Mouse (Mus musculus) left cerebral cortex, postnatal 4 days (tissue): ENCODE data around the gene Gm17657. TPM values are rescaled to one million over a fixed set of nuclear protein-coding genes. Genes with fewer than 3 reads are reported as not detected.

Experiments
- DNase-seq: peaks from one replicate; pipeline ENCODE4 v3.0.0-alpha.2; 2022
- intact Hi-C: fragments of 180-260 bp; cut with DNase I; formaldehyde crosslinking; loops from one replicate; pipeline ENCODE4 v1.15.1; 2025
- microRNA-seq: library from miRNA; unstranded; fragments of <30 nt; microRNA quantifications from one replicate; pipeline ENCODE4 v1.2.0, GENCODE M21; 2022
- total RNA-seq, 2 experiments: library from RNA; stranded (reverse); gene quantifications; 2 replicates each; pipeline ENCODE4 v1.2.3; 2021

Gene Gm17657
- total RNA-seq, 2 experiments from 2014 or later = not detected

DNA sequence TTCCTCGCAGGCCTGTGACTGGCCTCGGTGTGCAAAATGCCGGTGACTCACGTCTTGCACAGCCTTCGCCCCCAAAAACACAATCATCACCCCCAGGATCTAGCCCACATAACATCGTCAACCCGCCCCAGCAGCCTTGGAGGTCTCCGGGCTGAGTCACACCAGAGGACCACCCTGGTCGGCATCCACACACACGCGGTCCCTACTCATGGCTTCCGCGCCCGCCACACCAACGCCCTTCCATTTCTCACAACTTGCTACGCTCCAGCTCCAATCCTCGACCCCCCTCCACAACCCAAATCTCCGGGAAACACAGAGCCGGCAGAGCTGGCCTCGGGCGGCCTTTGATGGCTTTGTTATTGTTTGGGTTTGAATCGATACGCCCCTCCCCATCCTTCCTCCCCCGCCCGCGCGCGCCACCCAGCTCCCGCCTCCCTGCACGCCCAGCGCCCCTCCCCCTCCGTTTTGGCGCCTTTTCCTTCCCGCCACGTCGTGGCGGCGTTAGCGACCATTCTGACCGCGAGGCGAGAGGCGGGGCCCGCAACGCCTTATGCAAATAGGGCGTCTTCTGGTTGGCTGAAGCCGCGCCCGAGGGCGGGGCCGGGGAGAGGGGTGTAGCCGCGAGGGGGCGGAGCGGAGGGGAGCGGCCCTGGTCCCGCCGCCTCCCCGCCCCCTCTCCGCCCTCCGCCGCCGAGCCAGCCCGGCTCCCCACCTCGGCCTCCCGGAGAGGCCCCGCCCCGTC lies 59.3 kb downstream of the Gm17657 start:
- intact Hi-C loops = loop anchor here (5.0 kb wide), 1 partner anchor 93 kb away; no protein-coding TSS in a partner anchor

DNA sequence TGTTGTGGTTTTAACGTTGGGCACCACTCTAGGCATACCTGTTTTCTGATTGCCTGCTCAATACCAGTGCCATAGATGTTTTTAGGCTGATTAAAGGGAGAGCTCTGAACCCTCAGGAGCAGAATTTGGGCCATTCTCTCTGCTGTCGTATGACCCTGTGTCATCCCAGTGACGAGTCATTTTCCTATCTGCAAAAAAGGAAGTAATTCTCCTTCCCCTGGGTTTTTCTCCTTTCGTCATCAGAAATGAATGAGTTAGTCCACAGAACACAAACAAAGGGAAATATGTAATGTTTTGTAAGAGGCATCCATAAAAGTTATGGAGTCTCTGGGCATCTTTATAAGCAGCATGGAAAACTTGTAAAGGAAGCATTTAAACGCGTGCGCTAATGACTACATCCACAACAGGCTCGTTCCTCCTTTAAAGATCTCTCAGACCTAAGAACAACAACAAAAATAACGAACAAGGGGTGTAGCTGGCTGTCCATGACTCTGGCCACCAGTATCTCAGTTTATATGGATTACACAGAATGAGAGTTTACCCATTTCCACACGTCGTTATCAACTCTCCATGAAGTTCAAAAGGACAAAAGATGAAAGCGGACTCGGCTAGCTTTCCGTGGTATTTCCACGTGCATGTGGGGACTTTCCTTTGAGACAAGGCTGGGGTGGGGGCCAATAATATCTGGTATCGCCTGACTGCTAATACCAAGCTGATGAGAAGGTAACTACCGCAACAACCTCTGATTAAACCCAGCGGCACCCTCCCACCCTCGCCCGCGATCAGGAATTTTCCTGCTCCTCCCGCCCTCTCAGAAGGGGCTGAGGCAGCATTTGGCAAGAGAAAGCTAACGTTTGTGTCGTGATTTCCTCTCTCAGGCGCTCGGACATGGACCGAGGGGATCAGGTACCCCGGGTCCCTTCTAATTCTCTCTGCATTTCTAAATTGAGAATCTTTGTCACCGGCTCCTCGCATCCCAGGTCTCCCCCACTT lies 60.2 kb downstream of the Gm17657 start:
- intact Hi-C loops = no loop called here
- DNase-seq = peak; percentile 67

More for the DNA sequence above, 59.3 kb downstream of the Gm17657 start:
- DNase-seq = peak; percentile 100

DNA sequence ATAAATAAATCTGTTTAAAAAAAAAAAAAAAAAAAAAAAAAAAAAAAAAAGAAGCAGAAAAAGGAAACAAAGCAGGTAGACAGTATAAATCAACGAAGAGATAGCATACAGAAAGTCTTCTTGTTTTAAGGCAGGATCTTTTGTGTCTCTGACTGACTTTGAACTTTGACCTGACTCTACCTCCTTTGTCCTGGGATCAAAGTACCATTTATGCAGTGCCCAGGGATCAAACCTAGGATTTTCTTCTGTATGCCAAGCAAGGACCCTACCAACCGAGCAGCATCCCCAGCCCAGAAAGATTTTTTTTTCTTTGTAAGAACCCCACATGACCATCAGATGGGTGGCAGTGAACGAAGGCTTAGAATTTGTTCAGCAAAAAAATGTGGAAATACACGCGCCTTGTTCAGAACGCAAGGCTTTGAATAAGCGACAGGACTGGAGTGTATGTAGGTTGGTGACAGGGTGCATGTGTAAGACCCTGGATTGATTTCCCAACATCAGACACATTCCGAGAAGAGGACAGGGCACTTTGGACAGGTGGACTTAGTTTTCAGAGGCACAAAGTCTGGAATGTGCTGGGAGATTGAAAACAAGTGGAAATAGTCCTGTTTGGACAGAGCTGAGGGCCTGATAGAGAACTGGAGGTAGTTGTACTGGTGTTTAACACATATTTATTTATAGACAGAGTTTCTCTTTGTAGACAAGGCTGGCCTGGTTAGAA lies 61.0 kb downstream of the Gm17657 start:
- intact Hi-C loops = no loop called here
- DNase-seq = no peak

DNA sequence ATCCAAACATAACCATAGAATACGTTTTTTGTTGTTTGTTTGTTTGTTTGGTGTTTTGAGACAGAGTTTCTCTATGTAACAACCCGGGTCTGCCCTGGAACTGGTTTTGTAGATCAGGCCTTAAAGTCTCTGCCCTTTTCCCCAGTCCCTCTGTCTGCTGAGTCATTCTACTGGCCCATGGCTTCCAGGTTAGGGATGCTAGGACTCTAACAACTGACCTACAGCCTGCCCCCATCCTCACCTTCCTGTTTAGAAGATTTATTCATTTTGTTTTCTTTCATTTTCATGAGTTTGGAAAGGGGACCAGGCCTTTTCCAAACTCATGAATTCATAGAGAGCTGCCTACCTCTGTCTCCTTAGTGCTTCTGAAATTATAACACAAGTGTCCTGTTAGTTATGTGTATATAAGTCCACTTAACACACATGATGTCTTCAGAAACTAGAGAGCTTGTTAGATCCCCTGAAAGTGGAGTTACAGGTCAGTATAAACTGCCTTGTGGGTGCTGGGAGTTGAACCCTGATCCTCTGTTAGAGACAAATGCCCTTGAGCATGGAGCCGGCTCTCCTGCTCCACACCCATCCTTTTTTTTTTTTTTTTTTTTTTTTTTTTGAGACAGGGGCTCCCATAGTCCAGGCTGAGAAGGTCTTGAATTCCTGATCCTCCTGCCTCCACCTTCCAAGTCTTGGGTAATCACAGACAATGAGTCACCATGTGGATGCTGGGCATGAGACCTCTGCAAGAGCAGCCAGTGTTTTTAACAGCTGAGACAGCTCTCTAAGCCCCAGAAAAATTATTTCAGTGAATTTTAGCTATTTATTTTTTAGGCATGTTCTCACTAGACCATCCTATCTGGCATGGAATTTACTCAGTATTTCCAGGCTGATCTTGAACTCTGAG lies 63.9 kb downstream of the Gm17657 start:
- no peak for DNase-seq
- intact Hi-C loops = no loop called here

DNA sequence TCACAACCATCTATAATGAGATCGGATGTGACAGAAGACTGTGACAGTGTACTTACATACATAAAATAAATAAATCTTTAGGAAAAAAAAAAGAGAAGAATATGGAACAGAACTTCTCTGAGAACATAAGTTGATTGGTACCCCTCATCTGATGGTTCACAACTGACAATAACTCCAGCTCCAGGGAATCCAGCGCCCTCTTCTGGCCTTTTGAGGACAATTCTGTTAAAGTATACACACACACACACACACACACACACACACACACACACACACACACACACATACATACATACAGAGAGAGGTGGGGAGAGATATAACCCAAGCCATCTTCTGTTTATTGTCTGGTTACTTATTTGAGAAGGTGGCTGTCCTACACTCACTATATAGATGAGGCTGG lies 65.0 kb downstream of the Gm17657 start:
- intact Hi-C loops = no loop called here
- no peak for DNase-seq

DNA sequence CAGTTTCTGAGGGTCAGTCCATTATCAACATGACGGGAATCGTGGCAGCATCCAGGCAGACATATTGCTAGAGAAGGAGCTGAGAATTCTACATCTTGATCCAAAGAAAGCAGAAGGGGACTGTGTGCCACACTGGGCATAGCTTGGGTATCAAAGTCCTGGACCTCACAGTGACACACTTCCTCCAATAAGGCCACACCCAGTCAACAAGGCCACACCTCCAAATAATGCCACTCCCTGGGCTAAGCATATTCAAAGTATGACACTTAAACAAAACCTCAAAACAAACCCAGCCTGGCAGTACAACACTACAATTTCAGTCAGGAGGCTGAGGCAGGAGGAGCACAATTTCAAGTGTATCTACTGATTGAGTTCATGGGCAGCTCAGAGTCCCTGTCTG lies 66.2 kb downstream of the Gm17657 start:
- DNase-seq = no peak

DNA sequence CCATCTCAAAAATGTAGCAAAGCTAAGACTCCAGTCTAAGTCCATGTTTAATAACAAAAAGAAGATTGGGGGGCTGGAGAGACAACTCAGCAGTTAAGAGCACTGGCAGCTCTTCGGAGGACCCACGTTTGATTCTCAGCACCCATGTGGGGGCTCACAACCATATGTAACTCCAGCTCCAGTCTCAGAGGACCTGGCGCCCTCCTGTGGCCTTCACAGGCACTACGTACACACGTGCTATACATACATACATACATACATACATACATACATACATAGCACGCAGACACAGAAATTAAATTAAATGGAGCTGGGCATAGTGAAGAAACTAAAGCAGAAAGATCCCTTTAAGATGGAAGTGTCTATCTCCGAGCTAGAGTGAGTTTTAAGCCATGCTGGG lies 66.8 kb downstream of the Gm17657 start:
- no peak for DNase-seq
- intact Hi-C loops = no loop called here

More for the DNA sequence above, 66.2 kb downstream of the Gm17657 start:
- intact Hi-C loops = no loop called here

DNA sequence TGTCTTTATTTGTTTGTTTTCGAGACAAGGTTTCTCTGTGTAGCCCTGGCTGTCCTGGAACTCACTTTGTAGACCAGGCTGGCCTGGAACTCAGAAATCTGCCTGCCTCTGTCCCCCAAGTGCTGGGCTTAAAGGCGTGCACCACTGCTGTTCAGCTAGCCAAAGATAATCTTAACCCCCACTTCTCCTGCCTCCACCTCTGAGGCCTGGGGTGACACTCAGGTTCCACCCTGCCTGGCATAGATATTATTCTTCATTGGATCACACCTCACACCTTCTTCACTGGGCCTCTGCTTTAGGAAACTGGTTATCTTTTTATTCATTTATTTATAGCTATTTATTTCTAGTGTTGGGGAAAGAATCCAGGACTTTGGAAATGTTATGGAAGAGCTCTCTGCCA lies 69.2 kb downstream of the Gm17657 start:
- intact Hi-C loops = no loop called here
- no peak for DNase-seq

DNA sequence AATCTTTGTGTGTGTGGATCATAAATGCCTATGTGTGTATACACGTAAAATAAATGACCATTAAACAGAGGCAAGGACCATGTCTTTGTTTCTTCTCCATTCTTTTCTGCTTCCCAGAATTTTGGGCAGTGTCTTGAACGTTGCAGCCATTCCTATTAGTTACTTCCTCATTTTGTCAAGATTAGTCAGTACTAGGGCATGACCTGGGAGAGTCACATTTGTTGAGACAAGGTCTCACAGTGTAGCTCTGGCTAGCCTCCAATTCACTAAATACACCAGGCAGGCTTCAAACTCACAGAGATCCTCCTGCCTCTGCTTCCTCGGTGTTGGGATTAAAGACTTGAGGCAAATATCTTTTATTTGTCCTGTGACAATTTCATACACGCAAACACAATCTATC lies 71.2 kb downstream of the Gm17657 start:
- intact Hi-C loops = no loop called here
- DNase-seq = no peak

DNA sequence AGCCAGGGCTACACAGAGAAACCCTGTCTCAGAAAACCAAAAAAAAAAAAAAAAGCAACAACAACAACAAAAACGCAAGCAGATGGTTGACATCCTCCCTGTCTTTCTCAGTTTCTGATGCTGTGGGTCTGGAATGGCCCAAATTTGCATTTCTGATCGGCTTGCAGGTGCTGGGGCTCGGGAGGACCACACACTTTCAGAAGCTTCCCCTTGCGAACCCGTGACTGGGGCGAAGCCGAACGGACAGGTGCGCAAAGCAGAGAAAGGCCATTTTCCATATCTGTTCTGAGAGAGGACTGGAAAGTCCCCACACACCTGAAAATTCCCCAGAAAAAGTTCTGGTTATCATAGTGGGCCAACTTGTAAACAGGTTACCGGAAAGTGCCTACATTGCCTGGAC lies 72.1 kb downstream of the Gm17657 start:
- no peak for DNase-seq
- intact Hi-C loops = no loop called here

DNA sequence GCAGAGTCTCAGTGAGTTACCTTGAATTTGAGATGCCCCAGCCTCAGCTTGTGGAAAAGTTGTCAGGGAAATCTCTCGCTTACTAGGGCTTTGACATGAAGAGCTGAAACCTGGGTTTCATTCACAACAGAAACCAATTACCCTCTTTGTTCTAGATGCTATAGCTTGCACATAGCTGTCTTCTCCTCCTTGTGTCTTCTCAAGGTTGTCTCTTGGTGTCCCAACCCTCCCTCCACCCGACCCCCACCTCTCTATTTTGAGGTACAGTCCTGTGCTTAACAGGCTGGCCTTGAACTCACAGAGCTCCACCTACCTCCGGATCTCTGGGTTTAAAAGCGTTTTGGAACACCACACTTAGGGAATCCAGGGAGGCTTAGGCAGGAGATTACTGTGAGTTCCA lies 73.0 kb downstream of the Gm17657 start:
- intact Hi-C loops = no loop called here
- no peak for DNase-seq

DNA sequence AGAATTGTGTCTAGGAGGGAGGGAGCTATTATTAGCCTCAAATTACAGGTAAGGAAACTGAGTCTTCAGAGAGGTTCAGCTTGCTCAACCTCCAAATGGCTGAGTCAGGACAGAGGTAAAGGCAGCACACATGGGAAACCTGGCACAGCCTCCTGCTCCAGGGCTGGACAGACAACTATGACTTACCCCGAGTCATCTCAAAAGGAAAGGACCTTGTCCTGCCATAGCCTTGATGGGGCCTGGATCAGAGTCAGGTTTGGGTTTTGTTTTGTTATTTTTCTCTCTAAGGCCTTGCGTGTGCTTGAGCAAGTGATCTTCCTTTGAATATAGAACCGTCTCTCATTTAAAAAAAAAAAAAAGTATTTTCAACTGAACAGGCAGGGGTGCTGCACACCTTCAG lies 74.3 kb downstream of the Gm17657 start:
- no peak for DNase-seq
- intact Hi-C loops = no loop called here

DNA sequence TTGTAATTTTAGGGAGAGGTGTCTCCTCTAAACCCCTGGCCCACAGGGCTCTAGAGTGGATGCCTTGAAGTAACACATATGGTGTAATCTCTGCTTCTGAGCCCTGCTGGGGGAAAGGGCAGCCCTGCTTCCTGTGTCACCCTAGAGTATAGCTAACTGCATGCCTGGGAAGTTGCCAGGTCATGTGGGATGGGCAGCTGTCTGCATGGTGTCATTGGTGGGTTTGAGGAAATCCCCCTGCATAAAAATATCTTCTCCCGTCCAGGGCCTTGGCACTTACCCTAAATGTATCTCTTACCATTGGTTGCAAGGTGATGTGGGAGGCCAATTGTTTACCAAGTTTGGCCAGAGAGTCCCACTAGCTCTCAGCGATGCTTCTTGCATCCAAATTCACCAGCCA lies 75.4 kb downstream of the Gm17657 start:
- intact Hi-C loops = no loop called here
- DNase-seq = no peak

DNA sequence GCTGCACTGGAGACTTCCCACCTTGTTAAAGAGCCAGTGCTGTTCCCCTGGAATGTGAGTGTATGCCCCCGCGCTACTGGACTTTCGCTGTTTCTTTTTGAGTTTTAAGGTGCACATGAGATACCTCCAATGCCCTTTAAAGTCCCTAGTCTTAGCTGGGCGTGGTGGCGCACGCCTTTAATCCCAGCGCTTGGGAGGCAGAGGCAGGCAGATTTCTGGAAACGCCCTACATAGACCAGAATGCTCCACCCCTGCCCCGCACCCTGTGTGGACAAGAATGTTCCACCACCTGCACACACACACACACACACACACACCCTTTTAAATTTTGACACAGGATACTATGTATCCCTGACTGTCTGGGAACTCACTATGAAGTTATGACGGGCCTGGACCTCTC lies 76.0 kb downstream of the Gm17657 start:
- DNase-seq = no peak
- intact Hi-C loops = no loop called here

Small RNAs within 50 kb of the gene (microRNA-seq; reads per million reads assigned to microRNA genes)
- not detected for gene Mir7667

Other genes with a start within 250 kb of the Gm17657 start
- 1 to 10 TPM; 1.4 to 2.0 TPM for gene Pi16, start 232.0 kb downstream of the Gm17657 start, total RNA-seq
- 100 to 1,000 TPM; 489 to 514 TPM for gene Mtch1, start 201.7 kb downstream of the Gm17657 start, total RNA-seq
- 1 to 10 TPM; 4.5 to 6.4 TPM for gene Fgd2, start 188.7 kb downstream of the Gm17657 start, total RNA-seq
- gene Pim1, start 58.9 kb downstream of the Gm17657 start, total RNA-seq = 10 to 100 TPM; 10.5 to 12.3 TPM
- gene Tbc1d22b, start 147 bp upstream of the Gm17657 start, total RNA-seq = 10 to 100 TPM; 45.0 to 46.2 TPM
- gene Tmem217, start 2.7 kb upstream of the Gm17657 start, total RNA-seq = not detected
- 10 to 100 TPM; 63.0 to 64.2 TPM for gene Rnf8, start 65.2 kb upstream of the Gm17657 start, total RNA-seq
- gene Gm28043, start 65.2 kb upstream of the Gm17657 start, total RNA-seq = 1 to 10 TPM; 4.9 to 5.5 TPM
- gene Cmtr1, start 111.0 kb upstream of the Gm17657 start, total RNA-seq = 10 to 100 TPM; 81.9 to 85.9 TPM
- 10 to 100 TPM; 11.6 to 13.5 TPM for gene Ccdc167, start 167.4 kb upstream of the Gm17657 start, total RNA-seq